Mouse (Mus musculus): Measurements from ENCODE around the gene Gm10436.
"Not testable (repeated sequence)": the region's sequence is repeated elsewhere in the genome, so short reads cannot be mapped to it uniquely, and the experiment has no call there.

- not testable (repeated sequence) for TF ChIP-seq CTCF (IDR thresholded peaks at IDR 0.05; ENCODE audit: extremely low read depth, insufficient read length, insufficient replicate concordance, low read depth, low read length); POLR2A (IDR thresholded peaks at IDR 0.05; ENCODE audit: low read depth, low read length)
Observed at GRCm38 (mm10) chr12:88182008-88182407, at the start of gene Gm10436.

Data from small intestine, adult 2 months (tissue).